Mouse (Mus musculus) heart, adult 2 months (tissue): ENCODE measurements around the gene Hcn2.

ENCODE experiments used
- CTCF ChIP-seq: fragments of 200-600 bp; IDR thresholded peaks from 2 replicates; pipeline ENCODE4 v1.8.1; 2022; ENCODE audit warnings: antibody characterized with exemption, mild to moderate bottlenecking, moderate library complexity
- EP300 ChIP-seq: fragments of 200-500 bp; IDR thresholded peaks from 2 replicates; pipeline ENCODE4 v1.6.1; 2011; ENCODE audit warnings: low read depth, low read length, control low read depth; ENCODE audit not compliant: insufficient read depth
- POLR2A ChIP-seq: fragments of 200-500 bp; IDR thresholded peaks from 2 replicates; pipeline ENCODE4 v1.6.1; 2011; ENCODE audit warnings: mild to moderate bottlenecking, low read depth, low read length, control low read depth; ENCODE audit not compliant: insufficient read depth

DNA sequence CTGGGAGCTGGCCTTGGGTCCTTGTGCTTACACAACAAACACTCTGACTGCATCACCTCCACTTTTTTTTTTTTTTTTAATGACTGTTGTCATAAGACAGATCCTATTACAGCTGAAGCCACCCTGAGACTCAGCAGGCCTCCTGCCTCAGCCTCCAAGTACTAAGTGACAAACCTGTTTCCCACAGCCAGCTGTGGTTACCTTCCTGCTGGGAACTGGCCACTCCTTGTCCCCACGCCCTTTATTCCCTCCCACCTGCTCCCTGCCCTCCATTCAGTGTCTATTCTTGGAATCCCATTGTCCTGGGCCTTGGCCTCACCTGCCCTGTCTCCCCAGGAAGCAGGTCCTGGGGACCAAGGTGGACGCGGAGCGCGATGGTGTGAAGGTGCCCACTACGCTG is 28.9 kb upstream of the Hcn2 start:
- TF ChIP-seq CTCF (no peak), POLR2A (no peak), EP300 (no peak)
